Mouse (Mus musculus): ENCODE measurements around the gene Mamstr. TPM values are rescaled to one million over a fixed set of nuclear protein-coding genes. Genes with fewer than 3 reads are reported as not detected.

The Mamstr gene
- polyA plus RNA-seq, 1 experiment from 2014 or later, result 2.8 TPM

- no peak for DNase-seq (ENCODE audit: low spot score)
- H3K27ac ChIP-seq (replicated peaks; ENCODE audit: low read depth, low read length), result no peak overlapping the region
Observed at GRCm38 (mm10) chr7:45634946-45635681, 4.7 kb upstream of the Mamstr start.

GRCm38 (mm10) chr7:45635711-45636688 is 3.8 kb upstream of the Mamstr start:
- no peak for ATAC-seq (ENCODE audit: insufficient number of reproducible peaks, low FRiP score, low TSS enrichment, low read depth)
- H3K4me3 ChIP-seq (ENCODE audit: low read depth, low read length), result no peak overlapping the region
- no peak overlapping the region for H3K27ac ChIP-seq (replicated peaks; ENCODE audit: low read depth, low read length)
- H3K27me3 ChIP-seq (ENCODE audit: control insufficient read depth, insufficient read depth, low read length), result 0 out of 2 replicates have a peak, but pooled peaks cover 4% of the 10 kb centered on the region
- no peak overlapping the region for H3K4me2 ChIP-seq (ENCODE audit: low read depth, severe bottlenecking)
- 0 out of 2 replicates have a peak, but pooled peaks cover 2% of the 10 kb centered on the region for H3K36me3 ChIP-seq (ENCODE audit: control insufficient read depth, insufficient read depth, low read length)
- H3K9me3 ChIP-seq (ENCODE audit: control insufficient read depth, low read length), result no peaks in the 10 kb centered on the region
- 89% methylated on average over 15 of the region's 15 CpGs for WGBS
- no peak overlapping the region for H3K9ac ChIP-seq (ENCODE audit: low read length)
- peaks cover 12% of the 10 kb centered on the region; the same call in 1 of the 2 replicates for H3K4me1 ChIP-seq (ENCODE audit: control insufficient read depth, insufficient read depth, low read length)
- no peak for DNase-seq (ENCODE audit: low spot score)

More at GRCm38 (mm10) chr7:45634946-45635681, 4.7 kb upstream of the Mamstr start:
- no peak for ATAC-seq (ENCODE audit: insufficient number of reproducible peaks, low FRiP score, low TSS enrichment, low read depth)
- Histone ChIP-seq H3K27me3 (ENCODE audit: control insufficient read depth, insufficient read depth, low read length) (0 out of 2 replicates have a peak, but pooled peaks cover 4% of the 10 kb centered on the region), H3K4me3 (ENCODE audit: low read depth, low read length) (no peak overlapping the region), H3K9me3 (ENCODE audit: control insufficient read depth, low read length) (no peaks in the 10 kb centered on the region), H3K4me2 (ENCODE audit: low read depth, severe bottlenecking) (no peak overlapping the region), H3K9ac (ENCODE audit: low read length) (no peak overlapping the region), H3K4me1 (ENCODE audit: control insufficient read depth, insufficient read depth, low read length) (peaks cover 12% of the 10 kb centered on the region; the same call in 1 of the 2 replicates), H3K36me3 (ENCODE audit: control insufficient read depth, insufficient read depth, low read length) (0 out of 2 replicates have a peak, but pooled peaks cover 2% of the 10 kb centered on the region)
- 86% methylated on average over 11 of the region's 11 CpGs for WGBS

GRCm38 (mm10) chr7:45637710-45638109 is 2.1 kb upstream of the Mamstr start:
- 0 out of 2 replicates have a peak overlapping the region, but pooled peaks have one; percentile 5 for H3K4me2 ChIP-seq (ENCODE audit: low read depth, severe bottlenecking)
- WGBS, result 93% methylated on average over 6 of the region's 6 CpGs
- no peaks in the 10 kb centered on the region for H3K9me3 ChIP-seq (ENCODE audit: control insufficient read depth, low read length)
- H3K27me3 ChIP-seq (ENCODE audit: control insufficient read depth, insufficient read depth, low read length), result 0 out of 2 replicates have a peak, but pooled peaks cover 4% of the 10 kb centered on the region
- H3K36me3 ChIP-seq (ENCODE audit: control insufficient read depth, insufficient read depth, low read length), result 0 out of 2 replicates have a peak, but pooled peaks cover 2% of the 10 kb centered on the region
- DNase-seq (ENCODE audit: low spot score) (no peak), ATAC-seq (ENCODE audit: insufficient number of reproducible peaks, low FRiP score, low TSS enrichment, low read depth) (no peak)
- H3K4me3 ChIP-seq (ENCODE audit: low read depth, low read length), result no peak overlapping the region
- H3K9ac ChIP-seq (ENCODE audit: low read length), result no peak overlapping the region
- no peak overlapping the region for H3K27ac ChIP-seq (replicated peaks; ENCODE audit: low read depth, low read length)
- H3K4me1 ChIP-seq (ENCODE audit: control insufficient read depth, insufficient read depth, low read length), result peaks cover 12% of the 10 kb centered on the region

GRCm38 (mm10) chr7:45638623-45639401 is 965 bp upstream of the Mamstr start:
- H3K9ac ChIP-seq (ENCODE audit: low read length), result no peak overlapping the region
- no peaks in the 10 kb centered on the region for H3K9me3 ChIP-seq (ENCODE audit: control insufficient read depth, low read length)
- WGBS, result 15% methylated on average over 29 of the region's 29 CpGs
- no peaks in the 10 kb centered on the region for H3K27me3 ChIP-seq (ENCODE audit: control insufficient read depth, insufficient read depth, low read length)
- H3K4me1 ChIP-seq (ENCODE audit: control insufficient read depth, insufficient read depth, low read length), result peaks cover 13% of the 10 kb centered on the region
- DNase-seq (ENCODE audit: low spot score) (peak; percentile 96), ATAC-seq (ENCODE audit: insufficient number of reproducible peaks, low FRiP score, low TSS enrichment, low read depth) (peak; percentile 71)
- H3K27ac ChIP-seq (replicated peaks; ENCODE audit: low read depth, low read length), result no peak overlapping the region
- peak overlapping the region; percentile 19 for H3K4me3 ChIP-seq (ENCODE audit: low read depth, low read length)
- peak overlapping the region; percentile 45 for H3K4me2 ChIP-seq (ENCODE audit: low read depth, severe bottlenecking)
- 0 out of 2 replicates have a peak, but pooled peaks cover 2% of the 10 kb centered on the region for H3K36me3 ChIP-seq (ENCODE audit: control insufficient read depth, insufficient read depth, low read length)

GRCm38 (mm10) chr7:45640191-45640957 is 597 bp downstream of the Mamstr start:
- Histone ChIP-seq H3K4me3 (ENCODE audit: low read depth, low read length) (no peak overlapping the region), H3K27me3 (ENCODE audit: control insufficient read depth, insufficient read depth, low read length) (no peaks in the 10 kb centered on the region), H3K9ac (ENCODE audit: low read length) (no peak overlapping the region), H3K4me2 (ENCODE audit: low read depth, severe bottlenecking) (no peak overlapping the region), H3K9me3 (ENCODE audit: control insufficient read depth, low read length) (no peaks in the 10 kb centered on the region), H3K27ac (replicated peaks; ENCODE audit: low read depth, low read length) (no peak overlapping the region), H3K36me3 (ENCODE audit: control insufficient read depth, insufficient read depth, low read length) (0 out of 2 replicates have a peak, but pooled peaks cover 2% of the 10 kb centered on the region), H3K4me1 (ENCODE audit: control insufficient read depth, insufficient read depth, low read length) (peaks cover 17% of the 10 kb centered on the region)
- DNase-seq (ENCODE audit: low spot score) (no peak), ATAC-seq (ENCODE audit: insufficient number of reproducible peaks, low FRiP score, low TSS enrichment, low read depth) (no peak)
- WGBS, result 75% methylated on average over 19 of the region's 19 CpGs

GRCm38 (mm10) chr7:45641391-45642040 is 1.7 kb downstream of the Mamstr start:
- no peak overlapping the region for H3K9ac ChIP-seq (ENCODE audit: low read length)
- H3K27ac ChIP-seq (replicated peaks; ENCODE audit: low read depth, low read length), result no peak overlapping the region
- no peak for ATAC-seq (ENCODE audit: insufficient number of reproducible peaks, low FRiP score, low TSS enrichment, low read depth)
- H3K4me1 ChIP-seq (ENCODE audit: control insufficient read depth, insufficient read depth, low read length), result peaks cover 17% of the 10 kb centered on the region
- WGBS, result 66% methylated on average over 13 of the region's 17 CpGs
- no peak overlapping the region for H3K4me3 ChIP-seq (ENCODE audit: low read depth, low read length)
- H3K36me3 ChIP-seq (ENCODE audit: control insufficient read depth, insufficient read depth, low read length), result no peaks in the 10 kb centered on the region
- no peak overlapping the region for H3K4me2 ChIP-seq (ENCODE audit: low read depth, severe bottlenecking)
- no peak for DNase-seq (ENCODE audit: low spot score)
- H3K9me3 ChIP-seq (ENCODE audit: control insufficient read depth, low read length), result no peaks in the 10 kb centered on the region
- no peaks in the 10 kb centered on the region for H3K27me3 ChIP-seq (ENCODE audit: control insufficient read depth, insufficient read depth, low read length)

GRCm38 (mm10) chr7:45642083-45642482 is 2.3 kb downstream of the Mamstr start:
- no peak overlapping the region for H3K9ac ChIP-seq (ENCODE audit: low read length)
- no peaks in the 10 kb centered on the region for H3K27me3 ChIP-seq (ENCODE audit: control insufficient read depth, insufficient read depth, low read length)
- no peaks in the 10 kb centered on the region for H3K36me3 ChIP-seq (ENCODE audit: control insufficient read depth, insufficient read depth, low read length)
- H3K27ac ChIP-seq (replicated peaks; ENCODE audit: low read depth, low read length), result no peak overlapping the region
- 88% methylated on average over 5 of the region's 5 CpGs for WGBS
- no peaks in the 10 kb centered on the region for H3K9me3 ChIP-seq (ENCODE audit: control insufficient read depth, low read length)
- no peak for ATAC-seq (ENCODE audit: insufficient number of reproducible peaks, low FRiP score, low TSS enrichment, low read depth)
- no peak for DNase-seq (ENCODE audit: low spot score)
- H3K4me1 ChIP-seq (ENCODE audit: control insufficient read depth, insufficient read depth, low read length), result peaks cover 17% of the 10 kb centered on the region
- H3K4me3 ChIP-seq (ENCODE audit: low read depth, low read length), result no peak overlapping the region
- peak overlapping the region; percentile 68 for H3K4me2 ChIP-seq (ENCODE audit: low read depth, severe bottlenecking)
